Mouse (Mus musculus): Measurements from ENCODE around the gene Agap1.

The Agap1 gene

GRCm38 (mm10) chr1:89933028-89933427 is 478.4 kb downstream of the Agap1 start:
- in situ Hi-C loops (cut with MboI) = no loop called here

DNA sequence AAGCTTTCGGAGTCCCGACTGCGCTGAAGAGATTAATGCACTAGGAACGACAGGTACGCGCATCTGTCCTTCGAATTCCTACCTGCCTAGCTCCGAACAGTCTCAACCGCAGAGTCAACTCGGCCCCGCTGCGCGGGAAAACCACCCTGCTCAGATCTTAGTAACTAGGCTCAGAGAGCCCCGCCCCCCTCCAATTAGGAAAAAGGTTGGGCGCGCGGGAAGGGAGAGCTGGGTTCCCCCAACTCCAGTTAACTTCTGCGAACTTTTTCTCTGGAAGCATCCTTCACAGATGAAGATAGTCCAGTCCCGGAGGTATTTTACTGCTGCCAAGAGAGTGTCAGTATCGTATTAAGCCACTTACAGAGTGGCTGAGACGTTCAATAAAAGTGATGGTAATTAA is 479.2 kb downstream of the Agap1 start:
- in situ Hi-C loops (cut with MboI) = no loop called here

- in situ Hi-C loops (cut with MboI) = no loop called here
Observed at GRCm38 (mm10) chr1:89934316-89935260, 480.0 kb downstream of the Agap1 start.

GRCm38 (mm10) chr1:89935493-89936348 is 481.1 kb downstream of the Agap1 start:
- in situ Hi-C loops (cut with MboI) = no loop called here

DNA sequence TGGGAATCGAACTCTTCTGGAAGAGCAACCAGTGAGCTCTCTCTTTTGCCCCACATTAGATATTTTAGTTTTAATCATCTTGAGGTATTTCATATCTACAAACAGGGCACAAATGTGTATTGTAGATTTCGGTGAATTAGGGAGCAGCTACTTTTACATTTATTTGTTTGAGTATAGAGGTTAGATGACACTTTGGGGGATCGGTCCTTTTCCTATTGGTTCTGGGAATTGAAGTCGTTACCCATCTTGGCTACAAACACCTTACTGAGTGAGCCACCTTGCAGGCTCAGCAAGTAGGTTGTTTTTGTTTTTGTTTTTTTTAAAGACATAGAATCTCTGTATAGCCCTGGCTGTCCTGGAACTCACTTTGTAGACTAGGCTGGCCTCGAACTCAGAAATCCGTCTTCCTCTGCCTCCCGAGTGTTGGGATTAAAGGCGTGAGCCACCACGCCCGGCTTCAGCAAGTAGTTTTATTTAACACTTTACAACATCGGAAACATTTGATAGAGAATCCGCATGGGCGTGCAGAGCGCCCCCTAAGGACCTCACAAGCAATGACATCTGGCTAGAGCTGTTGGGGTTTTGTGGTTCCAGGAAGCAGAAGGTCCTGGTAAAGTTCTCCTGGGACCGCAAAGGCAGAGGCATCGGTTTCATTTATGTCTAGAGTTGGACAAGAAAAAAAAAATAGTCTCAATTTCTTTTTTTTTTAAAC is 484.4 kb downstream of the Agap1 start:
- in situ Hi-C loops (cut with MboI) = no loop called here

GRCm38 (mm10) chr1:89939596-89939960 is 485.0 kb downstream of the Agap1 start:
- in situ Hi-C loops (cut with MboI) = no loop called here

GRCm38 (mm10) chr1:89939981-89940726 is 485.5 kb downstream of the Agap1 start:
- in situ Hi-C loops (cut with MboI) = no loop called here

GRCm38 (mm10) chr1:89940961-89941524 is 486.4 kb downstream of the Agap1 start:
- in situ Hi-C loops (cut with MboI) = no loop called here

GRCm38 (mm10) chr1:89941701-89942381 is 487.2 kb downstream of the Agap1 start:
- in situ Hi-C loops (cut with MboI) = no loop called here

DNA sequence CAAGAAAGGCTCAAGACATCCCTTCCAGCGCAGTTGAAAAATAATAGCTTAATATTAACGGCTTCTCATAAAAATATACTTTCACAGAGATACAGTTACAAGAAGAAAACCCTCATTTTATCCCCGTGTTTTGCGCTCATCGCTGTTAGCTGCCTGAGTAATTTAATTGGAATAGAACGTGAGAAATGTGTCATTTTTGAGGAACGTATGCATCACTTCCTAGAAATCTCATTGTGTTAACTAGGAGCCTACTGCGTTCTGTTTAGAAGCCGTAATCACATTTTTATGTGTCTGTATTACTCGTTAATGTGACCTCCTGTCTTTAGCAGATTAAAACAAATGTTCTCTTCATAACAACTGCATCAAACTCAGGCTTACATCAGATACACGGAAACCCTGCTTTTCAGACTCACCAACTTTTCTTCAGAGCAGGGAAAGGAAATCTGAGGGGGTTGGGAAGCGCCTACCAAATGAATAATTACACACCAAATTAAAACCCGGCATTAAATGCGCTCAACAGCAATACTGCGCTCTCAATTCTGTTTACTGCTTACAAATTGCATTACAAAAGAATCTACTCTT is 487.9 kb downstream of the Agap1 start:
- in situ Hi-C loops (cut with MboI) = no loop called here

DNA sequence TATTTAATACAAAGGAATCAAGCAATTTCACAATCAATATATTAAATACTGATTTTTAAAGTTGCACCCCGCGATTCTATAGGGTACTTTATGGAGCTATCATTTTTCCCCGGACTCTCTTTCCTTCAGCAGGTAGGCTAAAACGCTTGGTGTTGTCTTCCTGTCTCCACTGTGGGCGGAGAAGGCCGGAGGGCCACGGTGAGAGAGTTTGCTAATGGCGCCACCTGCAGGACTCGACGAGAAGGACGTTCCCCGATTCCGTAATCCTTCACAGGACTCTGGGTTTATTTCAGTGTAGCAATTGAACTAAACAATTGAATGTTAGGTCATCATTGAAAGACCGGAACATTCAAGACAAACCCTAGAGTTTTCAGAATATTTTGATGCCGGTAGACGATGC is 488.6 kb downstream of the Agap1 start:
- in situ Hi-C loops (cut with MboI) = no loop called here
